Mouse (Mus musculus) myocyte (in vitro differentiated cells): ENCODE results near the gene Ctbp1. TPM values are rescaled to one million over a fixed set of nuclear protein-coding genes. Genes with fewer than 3 reads are reported as not detected.

Source experiments
- H3K27me3 ChIP-seq: one replicate; pipeline ENCODE4 v1.6.1; 2011; ENCODE audit not compliant: control insufficient read depth, insufficient read depth, insufficient read length
- H3K36me3 ChIP-seq: one replicate; pipeline ENCODE4 v1.6.1; 2011; ENCODE audit not compliant: control insufficient read depth, insufficient read depth
- H3K4me2 ChIP-seq: one replicate; pipeline ENCODE4 v1.6.1; 2011; ENCODE audit warnings: low read depth, control low read depth
- H3K4me3 ChIP-seq: one replicate; pipeline ENCODE4 v1.5.1; 2011; ENCODE audit warnings: mild to moderate bottlenecking, control low read depth, moderate library complexity
- H3K79me2 ChIP-seq: one replicate; pipeline ENCODE4 v1.6.1; 2011; ENCODE audit not compliant: control insufficient read depth, insufficient read depth
- H3ac ChIP-seq: one replicate; pipeline ENCODE4 v1.6.1; 2011; ENCODE audit not compliant: control insufficient read depth, insufficient read length
- CEBPB ChIP-seq: IDR thresholded peaks from 2 replicates; pipeline ENCODE4 v1.6.1; 2011; ENCODE audit warnings: mild to moderate bottlenecking, moderate library complexity; ENCODE audit not compliant: poor library complexity, insufficient read depth, severe bottlenecking
- E2F4 ChIP-seq: IDR thresholded peaks from one replicate; pipeline ENCODE4 v1.6.1; 2011; ENCODE audit warnings: mild to moderate bottlenecking, control low read depth, moderate library complexity; ENCODE audit not compliant: insufficient read depth
- MAX ChIP-seq: IDR thresholded peaks from one replicate; pipeline ENCODE4 v1.6.1; 2011; ENCODE audit warnings: low read depth, mild to moderate bottlenecking, control low read depth
- MYOD1 ChIP-seq, 3 experiments: IDR thresholded peaks; one replicate each; pipeline ENCODE4 v1.6.1; 2011; ENCODE audit warnings: control low read depth in 2 of 3, low read depth in 2 of 3, mild to moderate bottlenecking in 2 of 3, moderate library complexity in 1 of 3; ENCODE audit not compliant: insufficient read length in 2 of 3, control insufficient read depth in 1 of 3
- MYOG ChIP-seq, 3 experiments: IDR thresholded peaks; one replicate each; pipeline ENCODE4 v1.6.1; 2011; ENCODE audit warnings: control low read depth in 2 of 3, low read depth in 2 of 3, mild to moderate bottlenecking in 2 of 3; ENCODE audit not compliant: insufficient read length in 2 of 3, control insufficient read depth in 1 of 3, insufficient read depth in 1 of 3
- POLR2A ChIP-seq: IDR thresholded peaks from one replicate; pipeline ENCODE4 v1.6.1; 2011; ENCODE audit warnings: low read depth, mild to moderate bottlenecking, control low read depth, moderate library complexity; ENCODE audit not compliant: insufficient read length
- POLR2AphosphoS2 ChIP-seq: IDR thresholded peaks from one replicate; pipeline ENCODE4 v1.6.1; 2011; ENCODE audit warnings: low read depth, control low read depth; ENCODE audit not compliant: insufficient read length
- REST ChIP-seq: IDR thresholded peaks from one replicate; pipeline ENCODE4 v1.6.1; 2011; ENCODE audit warnings: mild to moderate bottlenecking, control low read depth, moderate library complexity; ENCODE audit not compliant: insufficient read depth, insufficient read length
- SRF ChIP-seq: IDR thresholded peaks from one replicate; pipeline ENCODE4 v1.6.1; 2011; ENCODE audit warnings: low read depth; ENCODE audit not compliant: control insufficient read depth, insufficient read length
- TCF12 ChIP-seq: IDR thresholded peaks from one replicate; pipeline ENCODE4 v1.6.1; 2011; ENCODE audit warnings: mild to moderate bottlenecking, control low read depth; ENCODE audit not compliant: poor library complexity, insufficient read depth, severe bottlenecking
- TCF3 ChIP-seq: IDR thresholded peaks from one replicate; pipeline ENCODE4 v1.6.1; 2011; ENCODE audit warnings: low read depth, control low read depth; ENCODE audit not compliant: insufficient read length
- USF1 ChIP-seq: IDR thresholded peaks from one replicate; pipeline ENCODE4 v1.6.1; 2011; ENCODE audit warnings: low read depth, mild to moderate bottlenecking, control low read depth, moderate library complexity
- polyA plus RNA-seq: library from polyadenylated mRNA; unstranded; fragments of >200 nt; fragmentation: generic; extraction: Trizol; gene quantifications from one replicate; pipeline ENCODE4 v1.2.1, GENCODE M21; 2012; ENCODE audit warnings: missing spikeins

Gene Ctbp1
- polyA plus RNA-seq, 1 experiment, result 231 TPM

DNA sequence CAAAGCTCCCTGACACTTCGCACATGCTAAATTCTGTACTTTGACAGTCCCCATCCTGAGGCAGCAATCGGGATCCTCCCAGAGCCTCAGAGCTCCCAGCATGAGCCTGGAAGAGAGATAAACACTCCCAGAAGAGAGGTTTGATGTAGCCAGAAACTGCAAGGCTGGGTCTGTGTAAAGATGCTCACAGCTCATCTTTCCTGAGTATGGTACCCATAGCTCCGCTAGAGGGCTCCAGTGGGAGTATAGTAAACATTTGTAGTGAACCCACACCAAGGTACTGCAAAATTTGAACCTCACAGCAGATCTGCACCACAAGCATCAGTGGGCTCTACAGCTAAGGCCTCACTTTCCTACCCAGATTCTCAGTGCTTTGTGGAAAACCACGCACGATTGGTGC lies 4.2 kb upstream of the Ctbp1 start:
- Histone ChIP-seq H3K4me3 (no peak overlapping the region), H3K79me2 (peaks cover 3% of the 10 kb centered on the region), H3K4me2 (no peak overlapping the region), H3K36me3 (no peaks in the 10 kb centered on the region), H3ac (no peak overlapping the region), H3K27me3 (peaks cover 11% of the 10 kb centered on the region)
- no peak for TF ChIP-seq MYOG (IDR thresholded peaks at IDR 0.05; ENCODE audit: control insufficient read depth in 1 of 3, insufficient read depth in 1 of 3, insufficient read length in 2 of 3, low read depth in 2 of 3)
- no peak for TF ChIP-seq MAX
- TF ChIP-seq CEBPB, result no peak
- no peak for TF ChIP-seq E2F4
- TF ChIP-seq SRF, result no peak
- no peak for TF ChIP-seq TCF3
- no peak for TF ChIP-seq MYOD1 (IDR thresholded peaks at IDR 0.05; ENCODE audit: control insufficient read depth in 1 of 3, insufficient read length in 2 of 3, low read depth in 2 of 3)
- TF ChIP-seq USF1, result no peak
- TF ChIP-seq POLR2A, result no peak
- TF ChIP-seq POLR2AphosphoS2, result no peak
- no peak for TF ChIP-seq TCF12

DNA sequence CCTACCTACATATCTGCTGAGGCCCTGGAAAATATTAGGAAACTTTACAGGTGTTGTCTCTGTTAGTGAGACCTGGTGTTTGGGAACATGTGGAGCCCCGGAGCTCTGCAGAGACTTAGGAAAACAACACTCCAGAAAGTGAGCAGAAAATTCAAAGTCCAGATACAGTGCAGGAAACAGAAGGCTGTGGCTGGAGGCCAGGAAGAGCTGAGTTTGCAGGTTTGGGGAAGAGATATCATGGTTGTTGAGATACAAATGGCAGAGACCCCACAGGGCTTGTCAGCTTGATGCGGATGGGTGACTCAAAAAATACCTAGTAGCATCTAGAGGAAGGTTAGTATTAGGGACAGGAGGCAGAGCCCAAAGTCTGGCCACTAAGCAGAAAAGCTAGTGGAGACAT lies 2.5 kb upstream of the Ctbp1 start:
- H3K4me2 ChIP-seq, result no peak overlapping the region
- TF ChIP-seq MAX, result no peak
- no peak for TF ChIP-seq POLR2AphosphoS2
- no peak for TF ChIP-seq SRF
- no peak for TF ChIP-seq MYOD1 (IDR thresholded peaks at IDR 0.05; ENCODE audit: control insufficient read depth in 1 of 3, insufficient read length in 2 of 3, low read depth in 2 of 3)
- no peak for TF ChIP-seq MYOG (IDR thresholded peaks at IDR 0.05; ENCODE audit: control insufficient read depth in 1 of 3, insufficient read depth in 1 of 3, insufficient read length in 2 of 3, low read depth in 2 of 3)
- TF ChIP-seq POLR2A, result no peak
- TF ChIP-seq USF1, result no peak
- TF ChIP-seq E2F4, result no peak
- TF ChIP-seq TCF12, result no peak
- no peak for TF ChIP-seq TCF3
- no peak for TF ChIP-seq CEBPB
- no peak for TF ChIP-seq REST
- H3ac ChIP-seq, result no peak overlapping the region
- no peaks in the 10 kb centered on the region for H3K36me3 ChIP-seq
- no peaks in the 10 kb centered on the region for H3K27me3 ChIP-seq
- peaks cover 20% of the 10 kb centered on the region for H3K79me2 ChIP-seq
- H3K4me3 ChIP-seq, result no peak overlapping the region

GRCm38 (mm10) chr5:33275754-33276153 lies 960 bp upstream of the Ctbp1 start:
- H3K4me3 ChIP-seq, result peak overlapping the region; percentile 85
- H3K36me3 ChIP-seq, result no peaks in the 10 kb centered on the region
- peaks cover 35% of the 10 kb centered on the region for H3K79me2 ChIP-seq
- TF ChIP-seq POLR2AphosphoS2 (no peak), E2F4 (no peak), MYOD1 (IDR thresholded peaks at IDR 0.05; ENCODE audit: control insufficient read depth in 1 of 3, insufficient read length in 2 of 3, low read depth in 2 of 3) (no peak), POLR2A (no peak), SRF (no peak), TCF12 (no peak), MAX (no peak), TCF3 (no peak), REST (no peak), USF1 (no peak), MYOG (IDR thresholded peaks at IDR 0.05; ENCODE audit: control insufficient read depth in 1 of 3, insufficient read depth in 1 of 3, insufficient read length in 2 of 3, low read depth in 2 of 3) (no peak), CEBPB (no peak)
- no peak overlapping the region for H3ac ChIP-seq
- H3K4me2 ChIP-seq, result peak overlapping the region; percentile 52
- H3K27me3 ChIP-seq, result no peaks in the 10 kb centered on the region

GRCm38 (mm10) chr5:33274085-33274952 lies 475 bp downstream of the Ctbp1 start:
- peaks cover 49% of the 10 kb centered on the region for H3K79me2 ChIP-seq
- no peaks in the 10 kb centered on the region for H3K27me3 ChIP-seq
- peaks cover 2% of the 10 kb centered on the region for H3K36me3 ChIP-seq
- peak overlapping the region; percentile 85 for H3K4me3 ChIP-seq
- H3ac ChIP-seq, result peak overlapping the region; percentile 90
- H3K4me2 ChIP-seq, result peak overlapping the region; percentile 74
- TF ChIP-seq CEBPB (no peak), USF1 (no peak), TCF12 (no peak), SRF (no peak), POLR2AphosphoS2 (peak; percentile 79), REST (no peak), TCF3 (no peak), E2F4 (no peak), MYOG (IDR thresholded peaks at IDR 0.05; ENCODE audit: control insufficient read depth in 1 of 3, insufficient read depth in 1 of 3, insufficient read length in 2 of 3, low read depth in 2 of 3) (peak in 1 of 3 experiments; percentile 38), POLR2A (peak; percentile 62), MYOD1 (IDR thresholded peaks at IDR 0.05; ENCODE audit: control insufficient read depth in 1 of 3, insufficient read length in 2 of 3, low read depth in 2 of 3) (peak in 1 of 3 experiments; percentile 38), MAX (no peak)
